Comparison of ENCODE assay signal across 25 mouse cellular contexts in genomic region chr6:17497366-17497765, GRCm38 (mm10).
"Had no signal": no experiment of that assay in that cellular context is flagged by ENCODE, and none has a peak within 500 bp of the region (broad histone marks: within the 10 kb centered on the region; RNA-seq: fewer than 3 reads in every experiment).

No protein-coding gene starts in this region.

- H3K4me3 ChIP-seq: heart, embryonic 10.5 days; heart, embryonic 12.5 days; hindbrain, embryonic 10.5 days; intestine, embryonic 15.5 days; kidney, embryonic 15.5 days; layer of hippocampus, adult 2 months; left cerebral cortex, adult 2 months; limb, embryonic 10.5 days; limb, embryonic 12.5 days; liver, embryonic 13.5 days; liver, embryonic 15.5 days had no signal

- H3K4me1 ChIP-seq: heart, embryonic 10.5 days; hindbrain, embryonic 10.5 days; intestine, embryonic 15.5 days; liver, embryonic 13.5 days; liver, embryonic 15.5 days had no signal

- DNase-seq: gastrocnemius, postnatal 10 days; gastrocnemius, postnatal 36 days; heart, adult 18-20 months; heart, postnatal 10 days; heart, postnatal 4 days; kidney, adult 18-20 months; kidney, postnatal 4 days; liver; liver, embryonic 13.5 days had no signal

- H3K36me3 ChIP-seq: heart, embryonic 10.5 days; heart, embryonic 12.5 days; hindbrain, embryonic 10.5 days; intestine, embryonic 15.5 days; kidney, embryonic 15.5 days; limb, embryonic 10.5 days; limb, embryonic 12.5 days; liver, embryonic 13.5 days; liver, embryonic 15.5 days had no signal

- ATAC-seq: hindbrain, embryonic 16.5 days; inflammation-experienced regulatory T-cells, adult 6 months; intestine, postnatal 0 days had no signal

- H3K9ac ChIP-seq: heart, embryonic 12.5 days; hindbrain, embryonic 14.5 days; intestine, embryonic 15.5 days; kidney, embryonic 15.5 days; limb, embryonic 12.5 days; liver, embryonic 13.5 days; liver, embryonic 15.5 days had no signal

- H3K27ac ChIP-seq: heart, embryonic 10.5 days; hindbrain, embryonic 10.5 days; hindbrain, embryonic 14.5 days; intestine, embryonic 15.5 days; kidney, embryonic 15.5 days; kidney, postnatal 0 days; layer of hippocampus, adult 2 months; left cerebral cortex, adult 2 months; limb, embryonic 10.5 days; limb, embryonic 12.5 days; liver, embryonic 13.5 days; liver, embryonic 15.5 days had no signal

- H3K4me2 ChIP-seq: heart, embryonic 12.5 days; hindbrain, embryonic 14.5 days; intestine, embryonic 15.5 days; kidney, embryonic 15.5 days; limb, embryonic 12.5 days; liver, embryonic 11.5 days; liver, embryonic 13.5 days; liver, embryonic 15.5 days had no signal

- H3K9me3 ChIP-seq: heart, embryonic 10.5 days; heart, embryonic 12.5 days; hindbrain, embryonic 10.5 days; intestine, embryonic 15.5 days; kidney, embryonic 15.5 days; limb, embryonic 10.5 days; limb, embryonic 12.5 days; liver, embryonic 13.5 days; liver, embryonic 15.5 days had no signal

- H3K27me3 ChIP-seq: heart, embryonic 12.5 days; intestine, embryonic 15.5 days; kidney, embryonic 15.5 days; limb, embryonic 12.5 days; liver, embryonic 13.5 days; liver, embryonic 15.5 days had no signal
